Mouse (Mus musculus): ENCODE measurements at regions not wholly inside any gene's neighbourhood (a gene's known extent, or its start where the extent isn't known, plus 50 kb on each side); places are given as distances from the start of the nearest gene placed in this dataset.

DNA sequence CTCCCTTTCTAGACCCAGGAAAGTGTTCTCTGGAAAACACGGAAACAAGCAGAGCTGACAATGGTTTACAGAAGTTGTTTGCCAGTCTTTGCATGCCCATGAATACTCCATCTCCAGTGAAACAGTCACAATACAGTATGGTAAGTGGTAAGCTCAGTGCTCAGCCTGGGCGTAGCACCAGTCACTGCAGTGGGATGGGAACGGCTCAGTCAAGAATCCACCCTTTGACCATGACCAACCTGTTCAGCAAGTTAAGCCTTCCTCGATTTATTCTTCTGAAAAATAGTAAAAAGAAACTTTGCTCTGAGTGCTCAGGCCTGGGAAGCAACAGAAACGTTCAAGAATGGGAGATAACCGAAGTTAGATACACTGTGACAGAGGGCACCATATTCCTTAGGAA, 563.7 kb upstream of the Kdm8 start:
- TF ChIP-seq EP300 (optimal IDR thresholded peaks at IDR 0.05), result no peak
- no peak for TF ChIP-seq CTCF (IDR thresholded peaks at IDR 0.05; ENCODE audit: low read depth)
